Mouse (Mus musculus): Measurements from ENCODE around the gene Cass4.

Cass4 gene

GRCm38 (mm10) chr2:172384715-172385114, 8.9 kb upstream of the Cass4 start:
- DNase-seq (ENCODE audit: low read depth, low spot score): no peak

GRCm38 (mm10) chr2:172390341-172390740, 3.3 kb upstream of the Cass4 start:
- DNase-seq (ENCODE audit: low read depth, low spot score): no peak

- DNase-seq (ENCODE audit: low read depth, low spot score): no peak
Measured at GRCm38 (mm10) chr2:172392041-172392521, 1.5 kb upstream of the Cass4 start.

- DNase-seq (ENCODE audit: low read depth, low spot score): no peak
Measured at GRCm38 (mm10) chr2:172394052-172394392, 428 bp downstream of the Cass4 start.

- no peak for DNase-seq (ENCODE audit: low read depth, low spot score)
Measured at GRCm38 (mm10) chr2:172394671-172395070, 1.1 kb downstream of the Cass4 start.

- no peak for DNase-seq (ENCODE audit: low read depth, low spot score)
Measured at GRCm38 (mm10) chr2:172395961-172396360, 2.4 kb downstream of the Cass4 start.

GRCm38 (mm10) chr2:172399901-172400300, 6.3 kb downstream of the Cass4 start:
- no peak for DNase-seq (ENCODE audit: low read depth, low spot score)

- no peak for DNase-seq (ENCODE audit: low read depth, low spot score)
Measured at GRCm38 (mm10) chr2:172401116-172401825, 7.7 kb downstream of the Cass4 start.

- no peak for DNase-seq (ENCODE audit: low read depth, low spot score)
Measured at GRCm38 (mm10) chr2:172404239-172404638, 10.6 kb downstream of the Cass4 start.

GRCm38 (mm10) chr2:172405011-172405410, 11.4 kb downstream of the Cass4 start:
- DNase-seq (ENCODE audit: low read depth, low spot score): no peak

- no peak for DNase-seq (ENCODE audit: low read depth, low spot score)
Measured at GRCm38 (mm10) chr2:172406173-172406572, 12.6 kb downstream of the Cass4 start.

- DNase-seq (ENCODE audit: low read depth, low spot score): no peak
Measured at GRCm38 (mm10) chr2:172407499-172407898, 13.9 kb downstream of the Cass4 start.

- no peak for DNase-seq (ENCODE audit: low read depth, low spot score)
Measured at GRCm38 (mm10) chr2:172410686-172411085, 17.1 kb downstream of the Cass4 start.

GRCm38 (mm10) chr2:172411091-172411490, 17.5 kb downstream of the Cass4 start:
- DNase-seq (ENCODE audit: low read depth, low spot score): no peak

GRCm38 (mm10) chr2:172412454-172412853, 18.9 kb downstream of the Cass4 start:
- no peak for DNase-seq (ENCODE audit: low read depth, low spot score)

- no peak for DNase-seq (ENCODE audit: low read depth, low spot score)
Measured at GRCm38 (mm10) chr2:172413273-172413672, 19.7 kb downstream of the Cass4 start.

- DNase-seq (ENCODE audit: low read depth, low spot score): no peak
Measured at GRCm38 (mm10) chr2:172413894-172414293, 20.3 kb downstream of the Cass4 start.

GRCm38 (mm10) chr2:172416218-172416617, 22.6 kb downstream of the Cass4 start:
- no peak for DNase-seq (ENCODE audit: low read depth, low spot score)

GRCm38 (mm10) chr2:172416876-172417275, 23.3 kb downstream of the Cass4 start:
- no peak for DNase-seq (ENCODE audit: low read depth, low spot score)

- DNase-seq (ENCODE audit: low read depth, low spot score): no peak
Measured at GRCm38 (mm10) chr2:172418208-172418607, 24.6 kb downstream of the Cass4 start.

- DNase-seq (ENCODE audit: low read depth, low spot score): no peak
Measured at GRCm38 (mm10) chr2:172430609-172431008, 37.0 kb downstream of the Cass4 start.

- DNase-seq (ENCODE audit: low read depth, low spot score): no peak
Measured at GRCm38 (mm10) chr2:172433746-172434145, 40.2 kb downstream of the Cass4 start.

GRCm38 (mm10) chr2:172437371-172437952, 43.9 kb downstream of the Cass4 start:
- no peak for DNase-seq (ENCODE audit: low read depth, low spot score)

All from WW6 (cell line).